Mouse (Mus musculus) hindbrain, embryonic 13.5 days (tissue): ENCODE data around the gene Ccdc155. TPM values are rescaled to one million over a fixed set of nuclear protein-coding genes. Genes with fewer than 3 reads are reported as not detected.
A peak's percentile ranks its signal among the peaks of the same experiment; 100 is the strongest.

Experiments
- ATAC-seq: fragments of 200-750 bp; cut with Nextera tagmentation; 2 replicates; pipeline ENCODE4 v1.8.0; 2017; ENCODE audit warnings: moderate TSS enrichment; ENCODE audit not compliant: low FRiP score
- H3K27ac ChIP-seq: fragments of 300-500 bp; sonication (generic); 2 replicates; pipeline ENCODE4 v1.5.1; 2015; ENCODE audit warnings: inconsistent platforms, mild to moderate bottlenecking, moderate library complexity
- H3K27me3 ChIP-seq: fragments of 300-500 bp; sonication (generic); 2 replicates; pipeline ENCODE4 v1.6.1; 2015; ENCODE audit warnings: mild to moderate bottlenecking, inconsistent platforms
- H3K36me3 ChIP-seq: fragments of 300-500 bp; sonication (generic); 2 replicates; pipeline ENCODE4 v1.6.1; 2015; ENCODE audit warnings: mild to moderate bottlenecking, inconsistent platforms
- H3K4me1 ChIP-seq: fragments of 300-500 bp; sonication (generic); replicated peaks from 2 replicates; pipeline ENCODE4 v1.6.1; 2015; ENCODE audit warnings: inconsistent platforms
- H3K4me2 ChIP-seq: fragments of 300-500 bp; sonication (generic); 2 replicates; pipeline ENCODE4 v1.6.1; 2015; ENCODE audit warnings: inconsistent platforms, mild to moderate bottlenecking, moderate library complexity
- H3K4me3 ChIP-seq: fragments of 300-500 bp; sonication (generic); 2 replicates; pipeline ENCODE4 v1.5.1; 2015; ENCODE audit warnings: mild to moderate bottlenecking, inconsistent platforms
- H3K9ac ChIP-seq: fragments of 300-500 bp; sonication (generic); 2 replicates; pipeline ENCODE4 v1.6.1; 2015; ENCODE audit warnings: mild to moderate bottlenecking, inconsistent platforms
- H3K9me3 ChIP-seq: fragments of 300-500 bp; sonication (generic); 2 replicates; pipeline ENCODE4 v1.6.1; 2016; ENCODE audit warnings: inconsistent platforms
- WGBS: fragments of 180-500 bp; shearing (Covaris S2); methylation state at CpG from one replicate; pipeline ENCODE4 v1.1.7; 2015; 5-methylcytosine and 5-hydroxymethylcytosine counted together
- polyA plus RNA-seq: library from polyadenylated mRNA; unstranded; fragments of >200 nt; fragmentation: Nextera tagmentation; extraction: Ambion mirVana; gene quantifications from 2 replicates; pipeline ENCODE4 v1.2.1, GENCODE M21; 2015

Ccdc155 gene
- polyA plus RNA-seq, 1 experiment from 2014 or later: 0.49 TPM

DNA sequence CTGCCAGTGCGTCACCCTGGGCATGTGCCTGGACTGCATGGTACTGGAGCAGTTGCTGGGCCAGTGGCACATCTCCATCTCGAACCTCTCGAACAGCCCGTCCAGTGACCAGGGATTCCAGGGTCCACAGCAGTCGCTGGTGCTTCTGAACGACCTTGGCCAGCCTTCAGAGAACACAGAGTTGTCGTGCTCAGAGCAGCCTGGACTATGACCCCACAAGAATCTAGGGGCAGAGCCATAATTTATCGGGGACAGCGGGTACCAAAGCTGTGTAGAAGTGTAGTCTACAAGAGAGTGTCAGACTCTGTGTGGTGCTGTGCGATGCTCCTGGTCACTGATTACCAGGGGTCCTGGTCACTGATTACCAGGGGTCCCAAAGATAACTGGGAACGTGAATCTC, 56.8 kb downstream of the Ccdc155 start:
- Histone ChIP-seq H3K27me3 (no peaks in the 10 kb centered on the region), H3K9me3 (no peaks in the 10 kb centered on the region), H3K4me1 (0 out of 2 replicates have a peak, but pooled peaks cover 8% of the 10 kb centered on the region), H3K4me3 (no peak overlapping the region), H3K4me2 (no peak overlapping the region), H3K36me3 (peaks cover 41% of the 10 kb centered on the region), H3K9ac (no peak overlapping the region; the same call in 1 of the 2 replicates), H3K27ac (no peak overlapping the region)
- no peak for ATAC-seq
- 83% methylated on average over 11 of the region's 11 CpGs for WGBS

DNA sequence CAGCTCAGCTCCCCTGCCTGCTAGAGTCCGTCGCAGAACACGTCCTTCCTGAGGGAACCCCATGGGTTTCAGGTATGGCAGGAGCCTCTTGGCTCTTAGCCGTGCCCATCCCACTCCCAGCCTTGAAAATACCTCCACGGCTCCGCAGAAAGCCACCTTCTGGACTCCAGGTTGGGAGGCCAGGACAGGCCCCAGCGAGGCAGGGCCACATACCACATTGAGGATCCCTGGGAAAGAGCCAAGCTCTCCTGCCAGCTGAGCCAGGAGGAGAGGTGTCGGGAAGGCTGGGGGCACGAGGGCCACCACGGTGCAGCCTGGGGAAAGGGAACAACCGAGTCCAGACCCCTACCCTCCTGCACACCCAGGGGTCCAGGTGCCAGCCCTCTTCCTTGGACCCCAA, 57.4 kb downstream of the Ccdc155 start:
- H3K4me2 ChIP-seq: no peak overlapping the region
- H3K4me3 ChIP-seq: no peak overlapping the region
- H3K9ac ChIP-seq: 0 out of 2 replicates have a peak overlapping the region, but pooled peaks have one; percentile 35
- H3K27me3 ChIP-seq: no peaks in the 10 kb centered on the region
- H3K4me1 ChIP-seq: 0 out of 2 replicates have a peak, but pooled peaks cover 8% of the 10 kb centered on the region
- H3K36me3 ChIP-seq: peaks cover 46% of the 10 kb centered on the region
- 97% methylated on average over 11 of the region's 11 CpGs for WGBS
- no peaks in the 10 kb centered on the region for H3K9me3 ChIP-seq
- ATAC-seq: no peak
- no peak overlapping the region for H3K27ac ChIP-seq

DNA sequence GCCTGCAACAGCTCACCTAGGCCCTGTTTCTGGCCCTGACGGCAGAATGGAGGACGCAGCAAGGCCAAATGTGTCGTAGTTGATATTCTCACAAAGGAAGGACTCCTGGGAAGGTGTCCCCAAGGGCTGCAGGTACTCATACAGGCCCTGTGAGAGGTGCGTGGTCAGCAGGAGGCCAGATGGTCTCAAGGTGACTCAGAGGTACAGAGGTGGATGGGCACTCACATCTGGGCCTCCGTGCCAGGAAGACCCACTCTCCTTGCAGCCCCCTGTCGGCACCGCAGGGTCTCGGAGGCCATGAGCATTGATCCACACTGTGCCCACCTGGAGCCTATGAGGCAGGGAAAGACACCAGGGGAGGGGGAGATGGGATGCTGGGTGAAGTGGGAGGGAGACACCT, 59.2 kb downstream of the Ccdc155 start:
- H3K4me3 ChIP-seq: no peak overlapping the region
- H3K36me3 ChIP-seq: peaks cover 46% of the 10 kb centered on the region
- no peak overlapping the region for H3K27ac ChIP-seq
- H3K9me3 ChIP-seq: no peaks in the 10 kb centered on the region
- H3K4me2 ChIP-seq: no peak overlapping the region
- H3K27me3 ChIP-seq: no peaks in the 10 kb centered on the region
- H3K4me1 ChIP-seq: 0 out of 2 replicates have a peak, but pooled peaks cover under 1% of the 10 kb centered on the region
- H3K9ac ChIP-seq: no peak overlapping the region
- ATAC-seq: no peak
- 95% methylated on average over 8 of the region's 8 CpGs for WGBS

DNA sequence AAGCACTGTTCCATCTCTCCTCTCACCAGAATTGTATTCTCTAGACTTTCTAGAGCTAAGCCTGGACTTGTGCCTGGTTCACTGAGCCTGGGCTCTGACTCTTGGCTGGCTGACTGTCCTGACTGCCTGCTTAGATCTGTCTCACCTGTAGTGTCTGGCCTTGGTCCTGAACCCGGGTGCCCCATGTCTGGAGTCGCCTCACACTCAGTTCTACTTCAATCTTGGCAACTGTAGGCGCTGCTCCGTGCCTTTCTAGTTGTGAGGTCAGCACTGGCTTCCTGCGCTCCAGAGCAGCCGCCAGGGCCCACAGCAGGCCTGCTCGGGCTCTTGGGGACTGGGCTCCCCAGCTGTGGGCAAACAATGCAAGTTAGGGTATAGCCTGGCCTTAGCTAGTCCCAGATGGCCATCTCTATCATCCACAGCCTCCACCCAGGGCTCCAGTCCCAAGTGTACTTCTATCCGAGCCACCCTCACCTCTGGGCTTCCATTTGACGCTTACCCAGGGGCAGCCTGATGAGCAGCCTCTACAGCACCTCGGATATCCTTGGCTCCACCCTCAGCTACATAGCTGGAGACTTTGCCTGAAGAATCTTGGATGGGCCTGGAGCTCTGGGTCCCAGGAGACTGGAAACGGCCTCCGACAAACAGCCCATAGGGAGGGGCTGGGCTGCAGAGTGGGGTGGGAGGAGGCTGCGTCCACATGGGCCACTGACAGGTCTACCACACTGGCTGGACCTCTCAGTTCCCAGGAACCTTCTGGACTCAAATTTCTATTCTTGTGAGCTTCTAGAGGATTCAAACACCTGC, 60.1 kb downstream of the Ccdc155 start:
- Histone ChIP-seq H3K9ac (peak overlapping the region; percentile 13), H3K4me2 (no peak overlapping the region), H3K4me1 (no peaks in the 10 kb centered on the region), H3K36me3 (peaks cover 46% of the 10 kb centered on the region), H3K27me3 (no peaks in the 10 kb centered on the region), H3K27ac (no peak overlapping the region), H3K4me3 (no peak overlapping the region), H3K9me3 (no peaks in the 10 kb centered on the region)
- ATAC-seq: no peak
- 91% methylated on average over 13 of the region's 13 CpGs for WGBS

DNA sequence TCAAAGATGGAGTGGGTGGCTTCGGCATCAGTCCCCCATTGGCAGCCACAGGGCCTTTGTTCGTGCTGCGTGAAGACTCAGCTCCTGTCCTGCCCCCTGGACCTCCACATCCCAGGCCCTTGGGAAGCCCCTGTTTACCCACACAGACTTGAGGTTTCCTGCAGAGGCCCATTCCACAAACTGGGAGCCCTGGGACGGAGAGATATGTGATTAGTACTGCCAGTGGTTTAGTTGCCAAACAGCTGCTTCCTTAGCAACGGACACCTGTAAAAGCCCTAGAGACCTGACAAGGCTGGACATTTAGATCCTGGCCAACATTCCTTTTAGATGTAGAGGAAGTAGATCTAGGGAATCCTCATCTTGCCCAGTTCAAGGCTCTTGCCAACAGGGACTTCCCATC, 62.8 kb downstream of the Ccdc155 start:
- 95% methylated on average over 5 of the region's 5 CpGs for WGBS
- ATAC-seq: no peak
- H3K9me3 ChIP-seq: no peaks in the 10 kb centered on the region
- peaks cover 12% of the 10 kb centered on the region for H3K27me3 ChIP-seq
- H3K4me1 ChIP-seq: no peaks in the 10 kb centered on the region
- H3K9ac ChIP-seq: no peak overlapping the region; the same call in 1 of the 2 replicates
- no peak overlapping the region for H3K4me2 ChIP-seq
- no peak overlapping the region for H3K4me3 ChIP-seq
- no peak overlapping the region for H3K27ac ChIP-seq
- peaks cover 37% of the 10 kb centered on the region for H3K36me3 ChIP-seq

DNA sequence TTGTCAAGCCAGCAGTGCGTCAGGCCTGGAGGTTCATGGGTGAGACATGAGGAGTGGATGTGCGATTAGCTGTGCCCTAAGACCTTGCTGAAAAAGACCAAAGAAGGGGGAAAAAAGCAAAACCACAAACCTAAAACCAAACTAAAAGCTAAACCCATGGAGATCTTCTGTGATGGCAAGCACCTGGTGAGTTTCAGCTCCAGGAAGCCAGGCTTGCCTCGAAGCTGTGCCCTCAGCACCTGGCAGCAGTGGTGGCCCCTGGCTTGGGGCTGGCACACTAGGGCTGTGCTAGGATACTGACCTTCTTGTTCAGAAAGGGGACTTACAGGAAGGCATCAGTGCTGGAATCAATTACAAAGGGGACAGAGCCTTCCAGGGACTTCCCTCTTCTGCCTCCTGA, 63.4 kb downstream of the Ccdc155 start:
- 94% methylated on average over 3 of the region's 3 CpGs for whole genome bisulfite sequencing
- ATAC-seq: no peak
- H3K27me3 ChIP-seq: peaks cover 17% of the 10 kb centered on the region

DNA sequence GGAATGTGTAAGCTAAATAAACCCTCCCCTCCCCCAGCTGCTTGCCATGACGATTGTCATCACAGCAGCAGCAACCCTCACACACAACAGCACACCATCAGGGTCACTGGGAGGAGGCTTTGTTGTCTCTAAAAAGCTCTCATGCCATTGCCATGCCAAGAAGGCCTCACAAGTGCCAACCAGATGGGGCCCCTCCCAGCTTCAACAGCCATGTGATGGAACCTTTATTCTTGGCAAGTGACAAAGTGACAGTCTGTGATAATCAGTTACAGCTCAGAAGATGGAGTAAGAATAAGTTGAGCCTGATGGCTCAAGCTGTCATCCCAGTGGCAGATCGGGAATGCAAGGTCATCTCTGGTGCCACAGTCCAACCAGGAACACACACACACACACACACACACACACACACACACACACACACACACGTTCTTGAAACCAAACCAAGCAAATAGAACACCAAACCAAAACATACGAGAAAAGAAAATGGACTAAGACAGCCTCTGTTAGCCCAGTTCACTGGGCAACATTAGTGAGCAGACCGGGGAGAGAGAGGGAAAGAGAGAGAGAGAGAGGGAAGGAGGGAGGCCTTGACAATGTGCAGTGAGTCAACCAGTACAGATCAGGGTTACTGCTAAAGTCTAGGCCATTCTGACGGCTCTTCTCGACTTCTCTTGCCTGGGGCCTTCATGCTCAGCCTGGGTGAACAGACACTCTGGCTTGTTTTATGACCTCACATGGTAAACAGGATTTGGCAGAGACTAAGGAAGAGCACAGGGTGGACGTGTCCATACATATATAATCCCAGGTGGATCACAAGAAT, 64.6 kb downstream of the Ccdc155 start:
- no peak for ATAC-seq
- Histone ChIP-seq H3K27me3 (peaks cover 25% of the 10 kb centered on the region), H3K4me1 (peaks cover 12% of the 10 kb centered on the region), H3K36me3 (peaks cover 27% of the 10 kb centered on the region), H3K4me3 (no peak overlapping the region), H3K27ac (no peak overlapping the region), H3K9me3 (no peaks in the 10 kb centered on the region), H3K9ac (no peak overlapping the region), H3K4me2 (no peak overlapping the region)
- 83% methylated on average over 8 of the region's 8 CpGs for WGBS

More for the DNA sequence above, 63.4 kb downstream of the Ccdc155 start:
- no peak overlapping the region for H3K27ac ChIP-seq
- H3K9me3 ChIP-seq: no peaks in the 10 kb centered on the region
- peaks cover 4% of the 10 kb centered on the region for H3K4me1 ChIP-seq
- H3K9ac ChIP-seq: no peak overlapping the region; the same call in 1 of the 2 replicates
- peaks cover 37% of the 10 kb centered on the region for H3K36me3 ChIP-seq
- no peak overlapping the region for H3K4me3 ChIP-seq
- H3K4me2 ChIP-seq: no peak overlapping the region

DNA sequence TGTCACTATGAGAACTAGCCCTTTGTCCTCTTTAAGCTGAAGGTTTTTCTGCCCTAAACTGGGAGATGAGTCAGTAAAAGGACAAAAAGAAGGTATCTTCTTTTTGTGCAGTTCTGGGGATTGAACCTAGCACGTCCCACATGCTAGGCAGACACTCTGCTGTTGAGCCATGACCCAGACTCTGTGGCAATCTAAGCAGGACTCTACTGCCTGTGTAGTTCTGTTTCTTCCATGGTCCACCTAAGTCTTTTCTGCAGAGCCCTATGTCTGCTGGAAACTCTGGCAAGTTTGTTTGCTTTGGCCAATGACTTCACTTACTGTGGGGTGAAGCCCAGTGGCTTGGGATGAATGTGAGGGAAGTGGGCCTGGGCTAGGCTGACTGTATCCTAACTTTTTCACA, 66.3 kb downstream of the Ccdc155 start:
- ATAC-seq: no peak
- Histone ChIP-seq H3K4me1 (peaks cover 12% of the 10 kb centered on the region), H3K27ac (no peak overlapping the region), H3K9ac (no peak overlapping the region), H3K4me3 (no peak overlapping the region), H3K36me3 (peaks cover 10% of the 10 kb centered on the region), H3K9me3 (no peaks in the 10 kb centered on the region), H3K27me3 (peaks cover 35% of the 10 kb centered on the region), H3K4me2 (no peak overlapping the region)
- 84% methylated on average over 1 of the region's 1 CpGs for WGBS

DNA sequence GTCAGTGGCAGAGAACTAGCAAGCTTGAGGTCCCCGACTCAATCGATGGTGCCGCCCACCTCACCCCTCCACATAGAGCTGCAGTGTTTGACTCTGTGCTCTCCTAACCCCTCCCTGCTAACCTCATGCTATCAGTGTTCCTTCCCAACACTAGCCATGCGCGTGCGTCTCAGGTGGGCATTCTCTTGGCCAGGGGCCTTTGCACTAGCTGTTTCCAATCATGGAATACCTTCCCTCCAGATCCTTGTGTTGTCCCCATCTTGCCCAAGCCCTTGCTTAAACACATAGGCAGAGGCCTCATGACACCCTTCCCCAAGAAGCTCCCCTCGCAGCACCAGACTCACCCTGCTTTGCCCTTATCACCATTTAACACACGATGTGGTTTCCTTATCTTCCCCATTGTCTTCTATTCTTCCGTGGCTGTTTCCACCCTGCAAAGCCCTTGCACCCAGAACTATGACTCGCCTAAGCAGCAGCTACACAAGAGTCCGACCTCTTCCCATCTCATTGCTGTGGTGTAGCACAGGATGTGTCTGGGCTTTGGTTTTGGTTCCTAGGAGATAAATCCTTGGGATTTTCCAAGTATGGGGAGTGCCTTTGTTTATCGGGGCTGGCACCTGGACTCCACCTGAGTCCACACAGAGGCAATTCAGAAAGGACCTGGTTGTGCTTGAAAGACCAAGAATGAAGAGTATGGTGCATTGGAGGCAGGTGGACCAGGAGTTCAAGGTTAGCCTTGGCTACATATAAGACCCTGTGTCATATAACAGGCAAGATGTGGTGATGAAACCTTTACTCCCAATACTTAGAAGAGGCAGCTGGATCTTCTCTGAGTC, 67.3 kb downstream of the Ccdc155 start:
- ATAC-seq: no peak
- Histone ChIP-seq H3K27ac (no peak overlapping the region), H3K4me3 (no peak overlapping the region), H3K27me3 (peaks cover 35% of the 10 kb centered on the region), H3K9me3 (no peaks in the 10 kb centered on the region), H3K9ac (no peak overlapping the region), H3K4me1 (peaks cover 12% of the 10 kb centered on the region), H3K36me3 (0 out of 2 replicates have a peak, but pooled peaks cover under 1% of the 10 kb centered on the region), H3K4me2 (no peak overlapping the region)
- 89% methylated on average over 12 of the region's 12 CpGs for WGBS

DNA sequence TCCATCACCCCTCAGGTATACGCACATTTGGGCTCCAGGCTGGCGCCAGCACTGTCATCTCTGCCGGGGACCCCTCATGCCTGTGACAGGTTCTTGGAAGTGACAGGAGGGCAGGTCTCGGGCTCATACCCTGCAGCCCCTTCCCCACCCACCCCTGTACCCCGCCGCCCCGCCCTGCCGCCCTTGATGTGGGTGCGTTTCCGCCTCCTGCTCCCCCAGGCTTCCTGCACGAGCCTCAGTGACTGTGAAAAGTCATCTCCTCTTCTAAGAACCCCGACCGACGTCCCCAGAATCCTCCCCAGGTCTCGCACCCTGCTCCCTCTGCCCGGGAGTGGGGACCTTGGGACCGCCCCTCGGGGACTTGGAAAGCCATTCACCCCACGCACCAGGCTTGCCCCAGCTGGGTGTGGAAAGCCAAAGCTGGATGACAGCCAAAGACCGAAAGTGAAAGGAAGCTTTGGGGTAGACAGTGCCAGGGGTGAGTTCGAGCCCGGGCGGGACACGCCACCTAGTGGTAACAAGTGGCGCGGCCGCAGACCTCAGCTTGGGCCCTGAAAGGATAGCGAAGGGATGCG, 68.6 kb downstream of the Ccdc155 start, which contains the start of the genes Gm45713 and Flt3l:
Gm45713 (minus strand) TSS at position 239 of the 575 bp plus-strand sequence.
Flt3l (minus strand) TSS at position 440 of the 575 bp plus-strand sequence.
- H3K9me3 ChIP-seq: no peaks in the 10 kb centered on the region
- H3K9ac ChIP-seq: peak within 1 kb of the TSS; percentile 62
- H3K36me3 ChIP-seq: no peaks in the 10 kb centered on the region
- WGBS: 3% methylated on average over 28 of the region's 29 CpGs
- H3K4me3 ChIP-seq: peak within 1 kb of the TSS; percentile 39
- ATAC-seq: peak; percentile 78
- peaks cover 12% of the 10 kb centered on the region for H3K4me1 ChIP-seq
- H3K27ac ChIP-seq: no peak within 1 kb of the TSS
- H3K4me2 ChIP-seq: peak within 1 kb of the TSS; percentile 58
- H3K27me3 ChIP-seq: peaks cover 35% of the 10 kb centered on the region

DNA sequence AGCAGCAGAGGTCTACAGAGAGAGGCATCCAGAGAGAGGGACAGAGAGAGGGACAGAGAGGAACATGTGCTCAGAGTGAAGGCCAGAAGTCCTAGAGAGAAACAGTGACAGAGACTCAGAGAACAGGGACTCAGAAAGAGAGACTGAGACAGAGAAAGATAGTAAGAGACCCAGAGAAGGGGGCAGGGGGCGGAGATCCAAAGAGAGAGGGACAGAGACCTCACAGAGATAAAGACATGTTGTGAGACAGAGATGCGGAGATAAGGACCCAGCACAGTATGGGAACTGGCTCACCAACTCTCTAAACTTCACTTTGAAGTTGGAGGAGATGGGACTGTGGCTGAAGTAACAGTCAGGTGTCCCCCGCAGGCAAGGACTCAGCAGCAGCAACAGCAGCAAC, 69.3 kb downstream of the Ccdc155 start:
- Histone ChIP-seq H3K4me3 (peak overlapping the region; percentile 39; the same call in 1 of the 2 replicates), H3K36me3 (no peaks in the 10 kb centered on the region), H3K27ac (no peak overlapping the region), H3K4me2 (peak overlapping the region; percentile 58; the same call in 1 of the 2 replicates), H3K4me1 (peaks cover 12% of the 10 kb centered on the region), H3K27me3 (peaks cover 35% of the 10 kb centered on the region), H3K9me3 (no peaks in the 10 kb centered on the region), H3K9ac (peak overlapping the region; percentile 62; the same call in 1 of the 2 replicates)
- no peak for ATAC-seq
- 76% methylated on average over 3 of the region's 3 CpGs for WGBS
